Mouse (Mus musculus) naive thymus-derived CD4-positive, alpha-beta T cell, adult 2 months (primary cell): ENCODE results near the gene Pdlim7.

ENCODE experiments used
- DNase-seq: peaks from one replicate; pipeline ENCODE4 v3.0.0-alpha.2; 2011; ENCODE audit warnings: low read depth

Pdlim7 gene

DNA sequence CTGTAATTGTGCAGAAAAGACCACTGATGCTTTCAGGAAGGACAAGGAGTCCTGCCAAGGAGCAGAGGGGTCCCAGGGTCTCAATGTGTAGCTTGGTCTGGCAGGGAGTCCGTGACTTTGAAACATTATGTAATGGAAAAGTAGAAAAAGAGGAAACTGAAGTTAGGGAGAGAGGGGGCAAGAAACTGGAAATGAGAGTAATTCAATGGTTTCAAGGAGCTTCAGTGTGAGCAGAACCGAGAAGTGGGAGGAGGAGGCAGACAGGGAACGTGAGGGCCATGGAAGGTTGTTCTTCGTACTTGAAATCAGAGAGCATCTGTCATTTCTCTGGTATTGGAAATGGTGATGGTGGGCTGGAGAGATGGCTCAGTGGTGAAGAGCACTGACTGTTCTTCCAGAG lies 6.1 kb upstream of the Pdlim7 start:
- DNase-seq: no peak

DNA sequence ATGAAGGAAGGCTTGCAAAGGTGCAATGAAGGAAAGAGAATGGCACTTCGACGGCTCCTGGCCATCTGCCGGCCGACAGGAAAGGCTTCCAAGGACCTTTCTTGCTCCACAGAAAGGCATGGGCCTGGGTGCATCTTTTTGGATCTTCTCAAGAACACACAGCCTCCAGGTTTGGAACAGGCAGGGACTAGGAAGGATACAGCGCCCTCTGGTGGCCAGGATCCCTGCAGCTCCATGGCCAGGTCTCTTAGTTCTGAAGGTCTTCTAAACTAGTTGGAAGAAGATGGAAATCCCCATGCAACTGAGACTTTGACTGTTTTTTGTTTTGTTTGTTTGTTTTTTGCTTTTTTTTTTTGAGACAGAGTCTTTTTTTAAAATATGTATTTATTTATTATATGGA lies 3.5 kb upstream of the Pdlim7 start:
- DNase-seq: peak; percentile 94

DNA sequence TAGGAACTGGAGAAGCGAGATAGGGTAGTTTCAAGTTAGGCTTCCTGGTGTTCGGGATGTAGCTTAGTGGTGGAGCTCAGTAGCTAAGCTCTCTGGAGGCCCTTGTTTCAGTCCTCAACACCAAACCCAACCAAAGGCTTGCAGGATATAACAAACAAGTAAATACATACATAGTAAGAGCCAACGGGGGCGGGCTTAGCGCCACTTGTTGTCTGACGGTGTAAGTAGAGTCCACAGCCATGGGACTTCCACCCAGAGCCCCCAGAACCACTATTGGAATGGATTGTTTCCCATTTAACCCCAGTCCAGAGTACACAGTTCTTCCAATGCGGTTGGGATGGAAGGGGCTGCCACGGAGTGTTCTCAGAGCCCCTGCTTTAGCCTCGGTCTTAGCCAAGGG lies 352 bp upstream of the Pdlim7 start:
- no peak for DNase-seq

DNA sequence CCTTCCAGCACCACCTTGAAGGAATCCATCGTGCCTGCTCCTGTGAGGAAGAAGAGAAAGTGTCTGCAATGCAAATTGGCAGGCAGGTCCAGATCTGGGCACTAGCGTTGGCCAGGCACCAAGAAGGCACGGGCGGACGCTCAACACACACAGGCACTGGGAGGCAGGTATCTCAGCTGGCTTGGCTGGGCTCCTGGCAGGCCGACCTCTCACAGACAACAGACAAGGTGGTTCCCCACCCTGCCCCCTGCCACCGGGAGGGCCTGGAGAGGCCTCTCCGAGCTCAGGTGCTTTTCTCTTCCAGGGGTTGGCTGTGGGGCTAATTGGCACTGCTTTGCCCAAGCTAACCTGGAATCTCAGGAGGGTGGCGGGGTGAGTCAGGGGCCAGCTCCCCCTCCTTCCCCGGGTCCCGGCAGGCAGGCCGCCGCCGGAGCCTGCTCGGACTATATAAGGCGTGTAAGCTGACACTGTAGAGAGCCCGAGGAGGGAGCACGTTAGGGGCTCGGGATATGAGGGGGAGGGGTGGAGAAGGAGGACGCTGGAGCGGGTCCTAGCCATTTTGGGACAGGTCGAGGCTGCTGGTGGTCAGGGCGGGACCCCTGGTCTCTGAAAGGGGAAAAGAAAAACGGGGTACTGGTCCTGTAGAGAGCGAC lies 971 bp downstream of the Pdlim7 start:
- peak; percentile 46 for DNase-seq

DNA sequence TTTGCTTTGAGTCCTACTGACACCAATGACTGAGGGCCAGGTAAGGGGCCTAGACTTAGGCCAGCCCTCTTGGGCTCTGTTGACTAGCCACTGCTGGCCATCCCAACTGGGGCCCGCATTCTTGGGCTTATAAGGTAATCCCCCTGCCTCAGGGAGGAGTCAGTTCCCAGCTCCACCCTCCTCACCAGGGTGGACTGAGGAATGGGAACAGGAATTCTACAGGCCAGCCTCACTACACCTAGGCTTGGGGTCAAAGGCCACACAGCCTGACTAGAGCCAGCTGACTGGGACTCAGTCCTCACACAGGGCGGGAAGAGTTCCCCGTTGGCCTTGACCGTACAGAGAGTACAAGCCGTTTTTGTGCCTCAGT lies 2.0 kb downstream of the Pdlim7 start:
- DNase-seq: no peak

DNA sequence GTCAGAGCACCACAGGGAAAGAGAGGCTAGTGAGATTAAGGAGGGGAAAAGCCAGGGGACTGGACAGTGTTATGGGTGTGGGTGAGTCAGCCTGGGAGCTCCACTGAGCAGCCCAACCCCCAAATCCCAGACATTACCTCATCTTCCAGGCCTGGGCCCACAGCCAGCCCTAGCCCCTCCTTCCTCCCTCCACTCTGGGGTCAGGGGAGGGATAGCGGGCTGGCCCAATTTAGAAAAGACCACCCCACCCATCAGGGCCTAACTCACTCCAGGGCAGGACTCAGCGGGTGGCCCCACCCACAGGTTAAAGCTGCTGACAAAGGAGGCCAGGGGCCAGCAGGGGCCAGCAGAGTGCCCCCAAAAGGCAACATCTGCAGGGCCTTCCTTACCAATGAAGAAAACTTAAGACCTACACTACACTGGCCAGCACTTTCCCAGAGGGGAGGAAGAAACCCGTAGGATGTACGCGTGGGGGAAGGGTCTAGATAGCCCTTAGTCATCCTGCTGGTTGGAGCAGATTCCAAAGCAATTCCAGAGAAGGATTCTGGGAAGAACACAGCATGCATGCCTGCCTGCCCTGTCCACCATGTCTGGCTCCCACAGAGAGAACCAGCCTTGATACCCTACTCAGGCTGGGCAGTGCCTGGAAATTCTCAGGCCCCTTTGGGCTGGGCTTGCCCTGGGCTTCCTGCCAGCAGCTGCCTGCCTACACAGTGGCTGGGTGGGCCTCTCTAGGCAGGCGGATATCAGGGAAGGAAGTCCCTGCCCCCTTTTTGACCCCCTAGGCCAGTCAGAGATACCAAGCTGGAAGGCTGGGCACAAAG lies 2.6 kb downstream of the Pdlim7 start:
- no peak for DNase-seq

DNA sequence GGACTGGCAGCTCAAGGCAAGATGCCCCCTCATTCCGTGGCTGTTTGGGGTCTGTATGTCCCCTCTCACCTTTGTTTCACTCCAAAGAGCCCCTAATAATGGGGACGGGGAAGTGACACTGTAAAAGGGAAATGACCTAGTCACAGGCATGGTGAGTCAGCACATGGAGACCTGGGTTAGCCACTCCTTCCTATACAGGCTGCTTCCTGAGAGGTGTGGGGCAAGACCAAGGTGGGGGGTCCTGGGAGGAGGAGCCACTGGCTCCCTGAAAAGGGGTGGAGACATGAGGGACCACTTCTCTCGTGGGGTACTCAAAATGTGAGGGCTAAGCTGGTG lies 3.2 kb downstream of the Pdlim7 start:
- no peak for DNase-seq

DNA sequence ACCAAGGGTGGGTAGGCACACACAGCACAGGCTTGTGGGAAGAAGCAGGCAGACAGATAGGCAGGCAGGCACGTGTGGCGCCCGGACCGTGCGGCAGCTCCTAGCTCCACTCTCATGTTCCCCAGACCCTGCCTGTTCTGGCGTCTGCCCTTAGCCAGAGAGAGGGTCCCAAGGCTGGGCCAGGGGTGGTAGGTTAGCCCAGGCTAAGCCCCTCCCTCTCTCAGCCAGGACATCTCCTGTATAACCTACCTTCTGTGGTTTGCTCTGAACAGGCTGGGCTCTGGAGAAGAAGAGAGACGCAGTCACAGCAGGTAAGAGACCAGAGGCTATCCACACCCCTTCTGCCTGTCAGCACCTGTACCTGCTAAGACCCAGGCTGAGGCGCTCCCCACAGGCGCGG lies 4.9 kb downstream of the Pdlim7 start:
- no peak for DNase-seq

DNA sequence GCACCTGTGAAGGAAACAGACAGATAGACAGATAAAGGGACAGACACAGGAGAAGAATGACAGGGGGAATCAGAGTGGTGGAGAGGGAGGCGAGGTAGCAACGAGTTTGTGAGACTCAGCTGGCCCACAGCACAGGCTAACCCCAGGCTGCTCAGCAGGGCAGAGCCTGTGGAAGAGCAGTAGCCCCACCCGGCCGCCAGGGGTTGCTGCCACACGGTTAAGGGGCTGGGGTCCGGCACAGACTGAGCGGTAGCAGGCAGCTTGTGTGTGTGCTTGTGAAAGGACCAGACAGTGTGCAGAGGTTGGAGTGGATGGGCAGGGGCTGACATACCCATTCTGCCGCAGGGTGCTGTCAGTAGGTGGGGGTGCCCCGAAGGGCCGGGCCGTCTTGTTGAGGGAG lies 5.6 kb downstream of the Pdlim7 start:
- no peak for DNase-seq

DNA sequence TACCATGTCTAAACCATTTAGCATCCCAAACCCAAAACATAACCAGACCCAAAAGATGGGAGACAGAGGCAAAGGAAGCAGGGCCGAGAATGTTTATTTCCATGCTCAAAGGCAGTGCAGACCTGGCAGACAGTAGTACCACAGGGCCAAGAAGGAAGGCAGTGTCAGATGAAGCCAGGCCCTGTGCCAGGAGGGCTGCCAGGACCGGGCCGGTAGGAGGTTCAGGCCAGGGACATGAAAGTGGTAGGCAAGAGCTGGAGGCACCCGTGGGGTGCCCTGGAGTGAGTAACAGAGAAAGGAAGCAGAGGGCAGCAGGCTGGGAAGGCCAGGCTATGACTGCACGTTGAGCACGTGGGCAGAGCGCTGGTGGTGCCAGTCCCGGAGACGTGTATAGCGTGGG lies 6.8 kb downstream of the Pdlim7 start:
- no peak for DNase-seq

DNA sequence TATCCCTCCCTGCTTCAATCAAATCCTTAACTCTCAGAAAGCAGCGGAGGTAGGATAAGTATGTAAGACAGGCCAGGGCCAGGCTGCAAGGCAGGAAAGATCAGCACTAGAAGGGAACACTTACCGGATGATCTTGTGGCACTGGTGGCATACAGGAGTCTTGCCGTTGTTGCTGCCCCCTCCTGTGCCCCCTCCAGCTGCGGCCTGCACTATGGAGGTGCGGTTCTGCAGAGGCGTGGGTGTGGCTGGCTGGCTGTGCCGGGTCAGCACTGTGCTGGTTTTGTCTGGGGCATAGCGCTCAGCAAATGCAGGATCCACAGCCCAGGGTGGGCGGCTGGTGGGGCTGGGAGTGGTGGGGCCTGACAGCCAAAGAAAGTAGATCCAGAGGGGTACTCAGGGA lies 7.7 kb downstream of the Pdlim7 start:
- no peak for DNase-seq

DNA sequence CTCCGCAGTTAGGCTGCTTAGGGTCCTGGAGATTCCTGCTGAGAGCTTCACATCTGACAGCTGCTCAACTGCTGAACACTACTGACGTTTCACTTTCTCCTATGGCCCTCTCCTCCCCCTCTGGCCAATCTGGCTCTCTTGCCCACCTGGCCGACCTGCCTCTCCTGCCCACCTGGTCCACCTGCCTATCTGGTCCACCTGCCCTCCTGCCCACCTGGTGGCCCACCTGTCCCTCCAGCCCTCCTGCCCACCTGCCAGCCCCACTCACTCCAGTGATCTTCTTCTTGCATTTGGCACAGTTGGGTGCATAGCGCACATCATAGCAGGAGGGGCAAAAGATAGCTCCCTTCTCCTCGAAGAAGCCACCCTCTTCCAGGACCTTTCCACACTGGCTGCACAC lies 9.1 kb downstream of the Pdlim7 start:
- DNase-seq: no peak

DNA sequence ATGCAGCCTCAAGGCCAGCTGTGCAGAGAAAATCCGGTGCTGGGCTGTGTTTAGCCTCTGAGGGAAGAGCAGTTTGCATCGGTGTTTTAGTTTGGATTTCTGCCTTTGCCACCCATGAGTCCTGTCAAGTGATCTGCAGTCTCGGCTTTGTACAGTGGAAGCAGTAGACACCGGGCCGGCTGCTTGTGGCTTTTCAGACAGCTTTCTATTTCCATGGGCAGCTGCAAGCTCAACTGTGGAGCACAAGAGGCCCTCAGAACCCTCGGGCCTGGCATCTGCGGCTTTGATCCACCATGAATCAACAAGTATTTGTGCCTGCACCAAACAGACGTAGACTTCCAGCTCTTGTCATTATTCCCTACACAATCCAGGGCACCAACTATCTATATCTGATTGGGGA lies 11.1 kb downstream of the Pdlim7 start:
- DNase-seq: no peak

DNA sequence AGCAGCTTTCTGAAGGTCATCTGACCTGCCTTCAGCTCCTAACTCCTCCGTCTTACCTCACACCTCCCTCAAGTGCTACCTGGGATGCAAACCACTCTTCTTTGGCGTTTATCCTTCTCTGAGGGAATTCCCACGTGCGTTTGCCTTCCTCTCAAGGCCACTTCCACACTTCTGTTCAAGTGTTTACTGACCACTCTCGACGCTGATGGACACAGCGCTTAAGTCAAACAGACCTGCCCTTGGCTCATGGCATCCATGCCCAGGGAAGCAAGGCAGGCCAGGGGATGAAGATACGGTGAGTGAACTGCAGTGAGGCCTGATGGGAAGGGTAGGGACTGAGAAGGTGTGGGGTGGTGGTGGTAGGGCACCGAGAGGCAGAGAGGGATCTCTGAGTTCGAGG lies 12.9 kb downstream of the Pdlim7 start:
- DNase-seq: no peak

DNA sequence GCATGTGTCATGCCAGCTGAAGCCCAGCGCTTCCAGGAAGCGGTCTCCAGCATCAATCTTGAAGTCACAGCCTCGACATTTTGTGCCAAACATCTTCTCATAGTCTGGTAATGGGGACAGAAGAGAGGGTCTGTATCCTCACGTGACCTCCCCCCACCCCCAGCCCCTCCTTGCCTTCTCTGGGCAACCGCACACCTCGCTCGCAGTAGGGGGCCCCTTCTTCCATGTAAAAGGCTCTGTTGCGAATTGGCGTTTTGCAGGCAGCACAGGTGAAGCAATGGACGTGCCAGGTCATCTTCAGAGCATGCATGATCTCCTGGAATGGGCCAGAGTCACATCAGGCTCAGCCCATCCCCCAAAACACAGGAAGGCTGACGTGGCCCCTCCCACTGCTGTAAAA lies 14.6 kb downstream of the Pdlim7 start:
- no peak for DNase-seq

DNA sequence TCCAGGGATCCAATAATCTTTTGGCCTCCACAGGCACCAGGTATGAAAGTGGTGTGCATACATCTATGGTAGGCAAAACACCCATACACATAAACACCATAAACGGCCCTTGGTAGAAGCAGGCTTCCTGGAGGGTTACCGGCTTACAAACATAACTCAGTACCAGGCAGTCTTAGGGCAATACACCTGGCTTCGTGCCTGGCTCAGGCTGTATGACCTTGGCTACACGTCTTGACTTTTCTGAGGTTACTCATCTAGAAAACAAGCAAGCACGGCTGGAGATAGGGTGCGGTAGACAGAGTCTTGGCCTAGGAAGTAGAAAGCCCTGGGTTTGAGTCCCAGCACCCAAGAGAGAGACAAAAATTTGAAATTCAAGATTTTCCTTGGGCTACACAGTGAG lies 16.8 kb downstream of the Pdlim7 start:
- DNase-seq: no peak

DNA sequence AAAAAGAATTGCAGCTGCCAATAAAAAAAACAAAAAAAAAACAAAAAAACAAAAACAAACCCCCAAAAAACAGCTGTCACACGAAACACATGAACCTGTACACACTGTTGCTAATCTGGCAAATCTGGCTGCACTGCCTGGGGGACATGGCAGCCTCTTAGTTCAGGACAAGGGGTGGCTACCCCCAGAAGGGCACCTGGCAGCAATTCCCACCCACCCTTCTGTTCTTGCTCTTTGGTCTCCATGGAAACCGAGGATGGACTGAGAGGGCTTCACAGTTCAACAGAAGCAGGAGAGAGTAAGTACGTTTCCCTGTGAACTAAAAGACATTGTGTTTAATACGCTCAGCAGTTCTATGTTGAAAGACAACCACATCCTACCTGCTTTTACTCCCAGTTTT lies 17.8 kb downstream of the Pdlim7 start:
- DNase-seq: no peak

DNA sequence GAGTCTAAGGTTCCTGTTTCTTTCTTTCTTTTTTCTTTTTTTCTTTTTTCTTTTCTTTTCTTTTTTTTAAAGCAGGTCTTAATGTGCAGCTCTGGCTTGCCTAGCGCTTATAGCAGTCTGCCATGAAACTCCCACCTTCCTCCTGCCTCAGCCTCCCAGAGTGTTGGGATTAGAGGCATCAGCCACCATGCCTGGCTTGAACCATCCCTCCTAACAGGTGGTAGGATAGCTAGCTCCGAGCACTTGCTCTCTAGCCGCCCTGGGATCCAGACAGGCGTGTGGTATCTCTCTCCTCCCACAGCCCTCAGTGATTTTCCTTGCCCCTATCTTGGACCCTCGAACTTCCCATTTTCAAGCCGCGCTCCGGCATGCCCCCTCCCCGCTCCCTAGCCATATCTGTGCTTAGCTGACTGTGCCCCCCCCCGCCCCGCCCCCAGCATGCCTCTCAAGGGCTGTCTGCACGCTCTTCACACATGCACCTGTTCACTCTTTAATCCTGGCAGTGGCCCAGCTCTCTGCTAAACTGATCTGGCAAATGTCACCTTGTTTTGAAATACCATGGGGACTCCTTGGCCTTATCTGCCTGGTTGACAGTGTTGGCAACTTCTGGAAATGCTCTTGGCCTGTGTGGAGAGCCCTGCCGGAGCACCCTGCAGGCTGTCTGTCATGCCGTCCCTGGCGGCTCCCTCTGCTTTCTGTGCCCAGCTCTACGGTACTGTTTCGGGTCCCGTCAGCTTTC lies 18.4 kb downstream of the Pdlim7 start:
- no peak for DNase-seq

DNA sequence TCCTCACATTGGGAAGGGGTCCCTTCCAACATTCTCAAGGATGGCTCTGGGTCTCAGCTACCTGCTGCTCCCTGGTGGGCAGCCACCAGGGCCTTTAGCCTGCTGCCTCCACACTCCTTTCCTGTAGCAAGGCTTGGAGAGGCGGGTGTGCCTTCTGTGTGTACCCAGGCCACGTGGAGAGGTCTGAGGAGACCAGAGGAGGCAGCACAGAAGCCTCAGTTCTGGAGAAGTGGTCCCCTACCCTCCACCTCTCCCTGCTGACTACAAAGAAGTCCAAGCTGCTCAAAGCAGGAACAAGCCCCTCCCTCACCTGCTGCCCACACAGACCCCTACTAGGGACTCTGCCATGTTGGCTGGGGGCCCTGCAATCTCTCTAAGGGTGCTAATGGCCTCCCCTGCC lies 19.2 kb downstream of the Pdlim7 start:
- no peak for DNase-seq

DNA sequence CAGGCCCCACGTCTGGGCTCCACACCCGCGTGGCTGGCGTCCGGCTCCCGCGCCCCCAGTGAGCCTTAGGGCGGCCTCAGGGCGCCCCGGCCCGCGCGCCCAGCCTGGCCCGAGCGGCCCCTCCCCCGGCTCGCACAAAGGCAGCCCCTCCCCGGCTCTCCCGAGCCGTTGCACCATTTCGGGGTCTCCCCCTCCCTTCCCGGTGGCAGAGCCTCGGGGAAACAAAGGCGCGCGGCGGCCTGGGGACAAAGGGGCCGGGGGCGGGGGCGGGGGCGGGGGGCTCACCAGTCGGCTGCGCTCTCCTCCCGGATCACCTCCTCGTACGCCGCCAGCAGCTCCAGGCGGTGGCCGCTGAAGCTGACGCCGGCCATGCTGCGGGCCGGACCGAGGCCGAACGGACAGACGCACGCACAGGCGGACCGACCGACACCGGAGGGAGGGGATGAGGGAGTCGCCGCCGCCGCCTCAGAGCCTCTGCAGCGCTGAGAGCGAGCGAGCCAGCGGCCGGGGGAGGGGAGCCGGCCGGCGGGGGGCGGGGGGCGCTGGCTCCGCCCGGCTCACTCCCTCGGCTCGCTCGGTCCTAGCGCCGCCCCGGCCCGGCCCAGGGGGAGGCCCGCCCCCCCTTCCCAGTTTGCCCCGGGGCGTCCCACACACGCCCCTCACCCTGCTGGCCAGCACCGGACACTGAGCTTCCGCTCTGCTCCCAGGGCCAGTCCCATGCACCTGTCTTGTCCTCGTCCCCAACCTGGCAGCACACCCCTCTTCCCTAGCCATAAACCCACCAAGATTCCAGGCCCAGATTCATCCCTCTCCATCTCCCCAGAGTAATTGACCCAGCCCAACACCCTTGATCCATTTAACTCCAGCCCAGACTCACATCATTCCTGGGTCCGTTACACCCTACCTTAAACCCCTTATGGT lies 25.6 kb downstream of the Pdlim7 start, which contains the start of gene Dbn1:
Dbn1 (minus strand) TSS at position 534 of the 921 bp plus-strand sequence.
- peak; percentile 21 for DNase-seq

DNA sequence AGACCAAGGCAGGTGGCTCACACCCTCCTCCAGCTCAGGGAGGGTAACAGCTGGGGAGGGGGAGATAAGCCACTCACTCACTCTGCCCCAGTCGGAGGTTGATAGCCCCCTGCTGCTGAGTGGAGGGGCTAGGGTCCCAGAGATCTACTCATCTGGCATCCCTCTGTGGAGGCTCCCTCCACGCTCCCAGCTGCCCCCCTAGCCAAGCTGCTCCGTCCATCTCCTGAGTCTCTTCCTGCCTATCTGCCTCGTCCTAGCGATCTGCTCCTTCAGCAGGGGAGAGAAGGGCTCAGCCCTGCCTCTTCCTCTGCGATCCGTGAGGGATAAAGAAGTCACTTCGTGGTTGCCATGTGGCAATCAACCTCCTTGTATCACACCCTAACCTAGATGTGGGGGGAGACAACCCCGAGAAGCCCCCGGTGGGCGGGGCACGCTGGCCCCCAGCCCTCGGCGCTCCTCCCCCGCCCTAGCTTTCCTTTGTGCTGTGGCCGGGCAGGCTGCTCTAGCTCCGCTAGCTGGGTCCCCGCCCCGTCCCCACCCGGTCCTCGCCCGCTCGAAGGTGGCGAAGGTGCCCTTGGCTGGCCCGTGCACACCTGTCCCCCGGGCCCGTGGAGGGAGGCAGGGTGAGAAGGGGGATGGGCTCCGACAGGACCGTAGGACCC lies 26.4 kb downstream of the Pdlim7 start:
- DNase-seq: peak; percentile 48
